Mouse (Mus musculus) heart, embryonic 10.5 days (tissue): ENCODE results near the gene Ctdnep1. TPM values are rescaled to one million over a fixed set of nuclear protein-coding genes. Genes with fewer than 3 reads are reported as not detected.
"Not testable (repeated sequence)": the region's sequence is repeated elsewhere in the genome, so short reads cannot be mapped to it uniquely, and the experiment has no call there.

Experiments used
- DNase-seq: peaks from one replicate; pipeline ENCODE4 v3.0.0-alpha.2; 2017; ENCODE audit warnings: low spot score
- H3K27ac ChIP-seq: fragments of 300-500 bp; sonication (generic); 2 replicates; pipeline ENCODE4 v1.5.1; 2016; ENCODE audit warnings: mild to moderate bottlenecking
- H3K27me3 ChIP-seq: fragments of 300-500 bp; sonication (generic); 2 replicates; pipeline ENCODE4 v1.6.1; 2016; ENCODE audit warnings: mild to moderate bottlenecking; ENCODE audit not compliant: poor library complexity, insufficient read depth, severe bottlenecking
- H3K36me3 ChIP-seq: fragments of 300-500 bp; sonication (generic); 2 replicates; pipeline ENCODE4 v1.6.1; 2016; ENCODE audit warnings: mild to moderate bottlenecking, moderate library complexity
- H3K4me1 ChIP-seq: fragments of 300-500 bp; sonication (generic); 2 replicates; pipeline ENCODE4 v1.6.1; 2016; ENCODE audit warnings: mild to moderate bottlenecking
- H3K4me3 ChIP-seq: fragments of 300-500 bp; sonication (generic); 2 replicates; pipeline ENCODE4 v1.5.1; 2016; ENCODE audit warnings: mild to moderate bottlenecking, moderate library complexity
- H3K9me3 ChIP-seq: fragments of 300-500 bp; sonication (generic); 2 replicates; pipeline ENCODE4 v1.6.1; 2016; ENCODE audit warnings: mild to moderate bottlenecking, moderate library complexity
- WGBS: fragments of 180-500 bp; shearing (Covaris S2); methylation state at CpG from one replicate; pipeline ENCODE4 v1.1.7; 2016; 5-methylcytosine and 5-hydroxymethylcytosine counted together
- polyA plus RNA-seq: library from polyadenylated mRNA; unstranded; fragments of >200 nt; fragmentation: Nextera tagmentation; extraction: Ambion mirVana; gene quantifications from 2 replicates; pipeline ENCODE4 v1.2.1, GENCODE M21; 2016

The Ctdnep1 gene
- polyA plus RNA-seq, 1 experiment from 2014 or later: 23.8 TPM

- no peaks in the 10 kb centered on the region for H3K9me3 ChIP-seq
- H3K36me3 ChIP-seq: peaks cover 76% of the 10 kb centered on the region
- no peak for DNase-seq
- WGBS: 88% methylated on average over 10 of the region's 10 CpGs
- H3K4me1 ChIP-seq: peaks cover 13% of the 10 kb centered on the region
- no peaks in the 10 kb centered on the region for H3K27me3 ChIP-seq
- no peak overlapping the region for H3K4me3 ChIP-seq
- no peak overlapping the region for H3K27ac ChIP-seq
Measured at GRCm38 (mm10) chr11:70010961-70011360, 30.0 kb downstream of the Ctdnep1 start.

- peaks cover 56% of the 10 kb centered on the region for H3K36me3 ChIP-seq
- H3K4me1 ChIP-seq: peaks cover 21% of the 10 kb centered on the region
- H3K9me3 ChIP-seq: no peaks in the 10 kb centered on the region
- no peak overlapping the region for H3K4me3 ChIP-seq
- 90% methylated on average over 9 of the region's 9 CpGs for WGBS
- no peak for DNase-seq
- H3K27ac ChIP-seq: no peak overlapping the region
- H3K27me3 ChIP-seq: no peaks in the 10 kb centered on the region
Measured at GRCm38 (mm10) chr11:70012931-70013330, 32.0 kb downstream of the Ctdnep1 start.

- no peak for DNase-seq
- Histone ChIP-seq H3K4me1 (peaks cover 26% of the 10 kb centered on the region), H3K4me3 (no peak overlapping the region), H3K27me3 (no peaks in the 10 kb centered on the region), H3K27ac (no peak overlapping the region), H3K9me3 (no peaks in the 10 kb centered on the region), H3K36me3 (peaks cover 51% of the 10 kb centered on the region)
- whole genome bisulfite sequencing: 85% methylated on average over 3 of the region's 3 CpGs
Measured at GRCm38 (mm10) chr11:70013408-70013807, 32.5 kb downstream of the Ctdnep1 start.

- Histone ChIP-seq H3K36me3 (peaks cover 45% of the 10 kb centered on the region), H3K4me3 (no peak overlapping the region), H3K9me3 (no peaks in the 10 kb centered on the region), H3K4me1 (peaks cover 32% of the 10 kb centered on the region), H3K27me3 (no peaks in the 10 kb centered on the region), H3K27ac (no peak overlapping the region)
- no peak for DNase-seq
- 52% methylated on average over 5 of the region's 5 CpGs for WGBS
Measured at GRCm38 (mm10) chr11:70014051-70014450, 33.1 kb downstream of the Ctdnep1 start.

GRCm38 (mm10) chr11:70014880-70015558, 34.1 kb downstream of the Ctdnep1 start, which contains the start of gene Acadvl:
Acadvl (minus strand) TSS chr11:70015411.
- peak within 1 kb of the TSS; percentile 77 for H3K4me3 ChIP-seq
- H3K27ac ChIP-seq: peak within 1 kb of the TSS; percentile 90
- H3K36me3 ChIP-seq: peaks cover 35% of the 10 kb centered on the region
- WGBS: 1% methylated on average over 35 of the region's 35 CpGs
- peak; percentile 96 for DNase-seq
- no peaks in the 10 kb centered on the region for H3K27me3 ChIP-seq
- no peaks in the 10 kb centered on the region for H3K9me3 ChIP-seq
- H3K4me1 ChIP-seq: peaks cover 42% of the 10 kb centered on the region

- Histone ChIP-seq H3K4me1 (peaks cover 49% of the 10 kb centered on the region), H3K36me3 (peaks cover 28% of the 10 kb centered on the region), H3K4me3 (peak overlapping the region; percentile 77), H3K27ac (no peak overlapping the region), H3K27me3 (no peaks in the 10 kb centered on the region), H3K9me3 (no peaks in the 10 kb centered on the region)
- no peak for DNase-seq
- 63% methylated on average over 6 of the region's 6 CpGs for WGBS
Measured at GRCm38 (mm10) chr11:70015677-70016076, 34.7 kb downstream of the Ctdnep1 start.

- not testable (repeated sequence) for H3K4me3 ChIP-seq, H3K27ac ChIP-seq, DNase-seq, H3K27me3 ChIP-seq, H3K9me3 ChIP-seq
- Histone ChIP-seq H3K4me1 (peaks cover 51% of the 10 kb centered on the region), H3K36me3 (peaks cover 23% of the 10 kb centered on the region)
- WGBS: 84% methylated on average over 2 of the region's 2 CpGs
Measured at GRCm38 (mm10) chr11:70016177-70016576, 35.2 kb downstream of the Ctdnep1 start.

- Histone ChIP-seq H3K9me3 (no peaks in the 10 kb centered on the region), H3K36me3 (peaks cover 18% of the 10 kb centered on the region), H3K27me3 (no peaks in the 10 kb centered on the region), H3K27ac (peak within 1 kb of the TSS; percentile 93), H3K4me3 (peak within 1 kb of the TSS; percentile 77), H3K4me1 (peaks cover 56% of the 10 kb centered on the region)
- 76% methylated on average over 3 of the region's 3 CpGs for WGBS
- no peak for DNase-seq
Measured at GRCm38 (mm10) chr11:70016669-70017068, 35.7 kb downstream of the Ctdnep1 start, which contains the start of gene Dlg4. Dlg4 (plus strand) TSS chr11:70016942.

- H3K27ac ChIP-seq: peak overlapping the region; percentile 93
- H3K27me3 ChIP-seq: no peaks in the 10 kb centered on the region
- WGBS: 41% methylated on average over 7 of the region's 7 CpGs
- H3K4me1 ChIP-seq: peaks cover 59% of the 10 kb centered on the region
- no peak for DNase-seq
- H3K36me3 ChIP-seq: peaks cover 12% of the 10 kb centered on the region
- no peaks in the 10 kb centered on the region for H3K9me3 ChIP-seq
- peak overlapping the region; percentile 72 for H3K4me3 ChIP-seq
Measured at GRCm38 (mm10) chr11:70017199-70017767, 36.3 kb downstream of the Ctdnep1 start.

- 2% methylated on average over 21 of the region's 25 CpGs for WGBS
- peak overlapping the region; percentile 72 for H3K4me3 ChIP-seq
- no peaks in the 10 kb centered on the region for H3K27me3 ChIP-seq
- no peak for DNase-seq
- peaks cover 2% of the 10 kb centered on the region for H3K36me3 ChIP-seq
- peaks cover 66% of the 10 kb centered on the region for H3K4me1 ChIP-seq
- H3K9me3 ChIP-seq: no peaks in the 10 kb centered on the region
- H3K27ac ChIP-seq: peak overlapping the region; percentile 93
Measured at GRCm38 (mm10) chr11:70018131-70018990, 37.4 kb downstream of the Ctdnep1 start.

- 21% methylated on average over 2 of the region's 2 CpGs for WGBS
- peaks cover 70% of the 10 kb centered on the region for H3K4me1 ChIP-seq
- H3K4me3 ChIP-seq: peak overlapping the region; percentile 72
- no peaks in the 10 kb centered on the region for H3K36me3 ChIP-seq
- H3K27ac ChIP-seq: peak overlapping the region; percentile 93
- no peaks in the 10 kb centered on the region for H3K27me3 ChIP-seq
- DNase-seq: no peak
- no peaks in the 10 kb centered on the region for H3K9me3 ChIP-seq
Measured at GRCm38 (mm10) chr11:70019495-70020021, 38.6 kb downstream of the Ctdnep1 start.

GRCm38 (mm10) chr11:70020022-70020631, 39.2 kb downstream of the Ctdnep1 start:
- Histone ChIP-seq H3K27me3 (no peaks in the 10 kb centered on the region), H3K9me3 (no peaks in the 10 kb centered on the region), H3K27ac (peak overlapping the region; percentile 93), H3K4me3 (peak overlapping the region; percentile 72), H3K36me3 (no peaks in the 10 kb centered on the region), H3K4me1 (peaks cover 67% of the 10 kb centered on the region)
- 20% methylated on average over 8 of the region's 8 CpGs for WGBS
- no peak for DNase-seq
